Mouse (Mus musculus) MEL (cell line): ENCODE results near the gene Vps35l. TPM values are rescaled to one million over a fixed set of nuclear protein-coding genes. Genes with fewer than 3 reads are reported as not detected.

ENCODE experiments used
- DNase-seq: peaks from one replicate; pipeline ENCODE4 v3.0.0; 2011; ENCODE audit warnings: low read depth, low spot score
- H3K27ac ChIP-seq: 2 replicates; pipeline ENCODE4 v1.5.1; 2012; ENCODE audit warnings: low read depth, mild to moderate bottlenecking, control low read depth, low read length, moderate library complexity; ENCODE audit not compliant: control insufficient read depth
- H3K27me3 ChIP-seq, 2 experiments: fragments of 150-350 bp in 1 of 2; sonication (generic) in 1 of 2; 2 replicates each; pipeline ENCODE4 v1.6.1; 2012; ENCODE audit warnings: low read length in 2 of 2, mild to moderate bottlenecking in 2 of 2, improper control_type of control experiment in 1 of 2, moderate library complexity in 1 of 2; ENCODE audit not compliant: insufficient read depth in 2 of 2, control insufficient read depth in 1 of 2
- H3K36me3 ChIP-seq, 2 experiments: 2 replicates each; pipeline ENCODE4 v1.6.1; 2012 to 2014; ENCODE audit warnings: low read length in 2 of 2, improper control_type of control experiment in 1 of 2, inconsistent platforms in 1 of 2, mild to moderate bottlenecking in 1 of 2; ENCODE audit not compliant: insufficient read depth in 2 of 2, control insufficient read depth in 1 of 2
- H3K4me1 ChIP-seq, 2 experiments: fragments of 150-350 bp in 1 of 2; sonication (generic) in 1 of 2; 2 replicates each; pipeline ENCODE4 v1.6.1; 2012; ENCODE audit warnings: low read length in 2 of 2, improper control_type of control experiment in 1 of 2, mild to moderate bottlenecking in 1 of 2; ENCODE audit not compliant: insufficient read depth in 2 of 2, control insufficient read depth in 1 of 2
- H3K4me3 ChIP-seq, 2 experiments: fragments of 150-350 bp in 1 of 2; sonication (generic) in 1 of 2; 2 replicates each; pipeline ENCODE4 v1.5.1; 2012; ENCODE audit warnings: low read depth in 2 of 2, low read length in 2 of 2, mild to moderate bottlenecking in 2 of 2, moderate library complexity in 2 of 2, control low read depth in 1 of 2, improper control_type of control experiment in 1 of 2; ENCODE audit not compliant: control insufficient read depth in 1 of 2, insufficient read depth in 1 of 2
- H3K79me2 ChIP-seq: 2 replicates; pipeline ENCODE4 v1.6.1; 2012; ENCODE audit warnings: mild to moderate bottlenecking, low read length, moderate library complexity; ENCODE audit not compliant: control insufficient read depth, poor library complexity, insufficient read depth
- H3K9ac ChIP-seq: 2 replicates; pipeline ENCODE4 v1.6.1; 2012; ENCODE audit warnings: low read depth, mild to moderate bottlenecking, control low read depth, low read length, moderate library complexity; ENCODE audit not compliant: control insufficient read depth, poor library complexity, severe bottlenecking
- H3K9me3 ChIP-seq: fragments of 150-350 bp; sonication (generic); replicated peaks from 2 replicates; pipeline ENCODE4 v1.6.1; 2012; ENCODE audit warnings: mild to moderate bottlenecking, low read length, improper control_type of control experiment, moderate library complexity; ENCODE audit not compliant: insufficient read depth
- BHLHE40 ChIP-seq: IDR thresholded peaks from 2 replicates; pipeline ENCODE4 v1.6.1; 2012; ENCODE audit warnings: low read depth, mild to moderate bottlenecking, inconsistent platforms, low read length, improper control_type of control experiment, borderline replicate concordance
- CHD1 ChIP-seq: IDR thresholded peaks from 2 replicates; pipeline ENCODE4 v1.6.1; 2012; ENCODE audit warnings: low read depth, mild to moderate bottlenecking, inconsistent platforms, low read length, improper control_type of control experiment
- CTCF ChIP-seq, 3 experiments: IDR thresholded peaks in 2 of 3; conservative IDR thresholded peaks in 1 of 3; 2 replicates each; pipeline ENCODE4 v1.5.1; 2011 to 2012; ENCODE audit warnings: low read length in 3 of 3, low read depth in 2 of 3, mild to moderate bottlenecking in 2 of 3, improper control_type of control experiment in 1 of 3, inconsistent platforms in 1 of 3, mixed read lengths in 1 of 3, moderate library complexity in 1 of 3; ENCODE audit not compliant: control insufficient read depth in 1 of 3, insufficient read depth in 1 of 3, poor library complexity in 1 of 3, severe bottlenecking in 1 of 3
- E2F4 ChIP-seq: IDR thresholded peaks from 2 replicates; pipeline ENCODE4 v1.6.1; 2011; ENCODE audit warnings: low read depth, low read length, improper control_type of control experiment, borderline replicate concordance
- ETS1 ChIP-seq: IDR thresholded peaks from 2 replicates; pipeline ENCODE4 v1.6.1; 2012; ENCODE audit warnings: low read depth, mild to moderate bottlenecking, inconsistent platforms, low read length, improper control_type of control experiment, moderate library complexity
- HCFC1 ChIP-seq: IDR thresholded peaks from 2 replicates; pipeline ENCODE4 v1.6.1; 2012; ENCODE audit warnings: low read depth, mild to moderate bottlenecking, inconsistent platforms, low read length, improper control_type of control experiment, moderate library complexity
- JUND ChIP-seq: IDR thresholded peaks from 2 replicates; pipeline ENCODE4 v1.6.1; 2011; ENCODE audit warnings: low read depth, mild to moderate bottlenecking, improper control_type of control experiment, low read length
- KAT2A ChIP-seq: conservative IDR thresholded peaks from 2 replicates; pipeline ENCODE4 v1.6.1; 2012; ENCODE audit warnings: low read depth, low read length, improper control_type of control experiment, inconsistent platforms
- MAX ChIP-seq: IDR thresholded peaks from 2 replicates; pipeline ENCODE4 v1.6.1; 2011; ENCODE audit warnings: low read length, improper control_type of control experiment
- MEF2A ChIP-seq: IDR thresholded peaks from 2 replicates; pipeline ENCODE4 v1.6.1; 2014; ENCODE audit warnings: low read depth, mild to moderate bottlenecking, inconsistent platforms, low read length, improper control_type of control experiment; ENCODE audit not compliant: poor library complexity, insufficient replicate concordance, severe bottlenecking; ENCODE audit errors: extremely low read depth
- MYC ChIP-seq: IDR thresholded peaks from 2 replicates; pipeline ENCODE4 v1.6.1; 2011; ENCODE audit warnings: low read depth, mild to moderate bottlenecking, low read length, improper control_type of control experiment, moderate library complexity
- NELFE ChIP-seq: IDR thresholded peaks from 2 replicates; pipeline ENCODE4 v1.6.1; 2011; ENCODE audit warnings: low read depth, low read length, improper control_type of control experiment
- NRF1 ChIP-seq: IDR thresholded peaks from 2 replicates; pipeline ENCODE4 v1.6.1; 2014; ENCODE audit warnings: low read depth, mild to moderate bottlenecking, inconsistent platforms, low read length, improper control_type of control experiment, moderate library complexity; ENCODE audit not compliant: poor library complexity, insufficient read depth, severe bottlenecking
- POLR2AphosphoS2 ChIP-seq: IDR thresholded peaks from 2 replicates; pipeline ENCODE4 v1.6.1; 2011; ENCODE audit warnings: low read length, improper control_type of control experiment
- POLR2AphosphoS5 ChIP-seq: IDR thresholded peaks from 2 replicates; pipeline ENCODE4 v1.6.1; 2012; ENCODE audit warnings: low read depth, borderline replicate concordance, mild to moderate bottlenecking, inconsistent platforms, low read length, moderate library complexity, mixed read lengths
- SMC3 ChIP-seq: IDR thresholded peaks from 2 replicates; pipeline ENCODE4 v1.6.1; 2011; ENCODE audit warnings: low read depth, low read length, improper control_type of control experiment
- USF2 ChIP-seq, 2 experiments: IDR thresholded peaks; 2 replicates each; pipeline ENCODE4 v1.6.1; 2011 to 2012; ENCODE audit warnings: improper control_type of control experiment in 2 of 2, low read length in 2 of 2, borderline replicate concordance in 1 of 2, inconsistent platforms in 1 of 2, low read depth in 1 of 2, mild to moderate bottlenecking in 1 of 2; ENCODE audit not compliant: insufficient read depth in 1 of 2
- ZMIZ1 ChIP-seq: IDR thresholded peaks from 2 replicates; pipeline ENCODE4 v1.6.1; 2012; ENCODE audit warnings: low read depth, mild to moderate bottlenecking, inconsistent platforms, low read length, improper control_type of control experiment, moderate library complexity
- ZNF384 ChIP-seq: IDR thresholded peaks from 2 replicates; pipeline ENCODE4 v1.6.1; 2012; ENCODE audit warnings: low read depth, mild to moderate bottlenecking, inconsistent platforms, low read length, improper control_type of control experiment
- polyA plus RNA-seq, 2 experiments: library from polyadenylated mRNA; stranded (reverse) in 1 of 2; unstranded in 1 of 2; fragments of >175 nt in 1 of 2; fragments of >200 nt in 1 of 2; gene quantifications; 2 replicates each; pipeline versions ENCODE4 v1.2.1 to v1.2.4; 2012; ENCODE audit warnings: low replicate concordance in 2 of 2, low read depth in 1 of 2; ENCODE audit not compliant: insufficient read length in 2 of 2, insufficient read depth in 1 of 2, missing spikeins in 1 of 2
- total RNA-seq: library from RNA; depleted of rRNA; stranded (reverse); fragments of 300-350 nt; gene quantifications from 2 replicates; pipeline ENCODE4 v1.2.3, GENCODE M21; 2012

Vps35l gene
- total and polyA plus RNA-seq, 3 experiments = 37.6 to 87.4 TPM; not detected in 1

GRCm38 (mm10) chr7:118751625-118752024, 11.6 kb downstream of the Vps35l start:
- no peaks in the 10 kb centered on the region for H3K4me1 ChIP-seq
- H3K9ac ChIP-seq = no peak overlapping the region
- DNase-seq = no peak
- no peak overlapping the region for H3K27ac ChIP-seq
- no peak overlapping the region for H3K4me3 ChIP-seq
- H3K79me2 ChIP-seq = no peaks in the 10 kb centered on the region
- peaks cover 0 to 5% of the 10 kb centered on the region in 2 experiments; a peak in 1 of 4 replicates for H3K36me3 ChIP-seq
- H3K9me3 ChIP-seq = no peaks in the 10 kb centered on the region
- H3K27me3 ChIP-seq = no peaks in the 10 kb centered on the region
- TF ChIP-seq MEF2A (no peak), CTCF (IDR thresholded peaks at IDR 0.05 in 2 of 3, conservative IDR thresholded peaks at IDR 0.05 in 1 of 3; ENCODE audit: control insufficient read depth in 1 of 3, insufficient read depth in 1 of 3, low read depth in 2 of 3, low read length in 3 of 3, poor library complexity in 1 of 3, severe bottlenecking in 1 of 3) (no peak), SMC3 (no peak)
- TF ChIP-seq, all 39 proteins: peak for 0

DNA sequence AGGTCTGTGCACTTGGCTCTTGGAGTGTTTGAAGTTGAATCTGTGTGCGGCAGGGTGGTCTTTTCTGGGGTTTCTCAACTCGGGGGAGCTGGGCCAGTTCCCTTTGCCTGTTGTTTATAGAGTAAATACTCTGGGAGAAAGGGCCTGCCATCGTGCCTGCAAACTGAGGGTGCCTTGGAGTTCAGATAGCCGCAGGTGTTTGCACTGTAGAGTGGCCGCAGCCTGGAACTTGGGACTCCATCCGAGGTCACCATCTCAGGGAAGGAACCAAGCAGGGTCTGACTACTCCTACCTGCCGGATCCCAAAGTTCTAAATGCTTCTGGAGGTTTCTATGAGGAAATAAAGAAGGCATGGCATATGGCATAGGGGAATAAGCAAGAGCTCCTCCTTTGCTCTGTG, 15.7 kb downstream of the Vps35l start:
- DNase-seq = no peak
- H3K4me3 ChIP-seq = no peak overlapping the region

GRCm38 (mm10) chr7:118756490-118757265, 16.7 kb downstream of the Vps35l start:
- Histone ChIP-seq H3K9ac (no peak overlapping the region), H3K9me3 (no peaks in the 10 kb centered on the region), H3K4me1 (no peaks in the 10 kb centered on the region), H3K4me3 (no peak overlapping the region)
- TF ChIP-seq NRF1 = no peak
- no peak for TF ChIP-seq ETS1
- no peak for TF ChIP-seq ZMIZ1
- no peak for TF ChIP-seq MYC
- TF ChIP-seq HCFC1 = no peak
- TF ChIP-seq, all 39 proteins: peak for 0
- Histone ChIP-seq H3K27ac (no peak overlapping the region), H3K79me2 (no peaks in the 10 kb centered on the region), H3K36me3 (peaks cover 0 to 5% of the 10 kb centered on the region in 2 experiments; a peak in 1 of 4 replicates), H3K27me3 (no peaks in the 10 kb centered on the region)
- no peak for DNase-seq

More for the DNA sequence above, 15.7 kb downstream of the Vps35l start:
- no peaks in the 10 kb centered on the region for H3K9me3 ChIP-seq
- no peaks in the 10 kb centered on the region for H3K79me2 ChIP-seq
- H3K4me1 ChIP-seq = no peaks in the 10 kb centered on the region
- H3K27ac ChIP-seq = no peak overlapping the region
- no peak for TF ChIP-seq BHLHE40
- no peak for TF ChIP-seq POLR2AphosphoS2
- no peak for TF ChIP-seq NELFE
- no peak for TF ChIP-seq JUND
- no peak for TF ChIP-seq MEF2A
- TF ChIP-seq KAT2A = no peak
- no peak for TF ChIP-seq USF2 (IDR thresholded peaks at IDR 0.05; ENCODE audit: borderline replicate concordance in 1 of 2, insufficient read depth in 1 of 2, low read depth in 1 of 2, low read length in 2 of 2)
- no peak for TF ChIP-seq ETS1
- TF ChIP-seq MAX = no peak
- TF ChIP-seq ZNF384 = no peak
- TF ChIP-seq POLR2AphosphoS5 = no peak
- TF ChIP-seq HCFC1 = no peak
- TF ChIP-seq CHD1 = no peak
- TF ChIP-seq E2F4 = no peak
- no peak for TF ChIP-seq MYC
- peaks cover 0 to 5% of the 10 kb centered on the region in 2 experiments; a peak in 1 of 4 replicates for H3K36me3 ChIP-seq
- H3K9ac ChIP-seq = no peak overlapping the region
- H3K27me3 ChIP-seq = no peaks in the 10 kb centered on the region
